8 mouse cellular contexts compared by ENCODE assay signal in genomic region chr9:50709108-50709507, GRCm38 (mm10). TPM values are rescaled to one million over a fixed set of nuclear protein-coding genes. Genes with fewer than 3 reads are reported as not detected.
DNase-seq lines count a peak whose midpoint lies in the region; ATAC-seq and TF ChIP-seq lines count a peak whose summit lies in the region.
"Had no signal": no experiment of that assay in that cellular context is flagged by ENCODE, and none has a peak within 500 bp of the region (broad histone marks: within the 10 kb centered on the region; RNA-seq: fewer than 3 reads in every experiment).

No protein-coding gene starts in this region.

- no peak overlapping the region for H3K4me2 ChIP-seq in hindbrain, embryonic 12.5 days (replicated peaks)

- H3K36me3 ChIP-seq in hindbrain, embryonic 10.5 days, result peaks cover 19% of the 10 kb centered on the region
- peaks cover 16% of the 10 kb centered on the region; the same call in 1 of the 2 replicates for H3K36me3 ChIP-seq in hindbrain, embryonic 12.5 days

- intact Hi-C loops in left cerebral cortex, postnatal 10 days (cut with DNase I), result no loop called here

- WGBS in hindbrain, embryonic 10.5 days, result 38% methylated on average over 2 of the region's 2 CpGs
- WGBS in hindbrain, embryonic 12.5 days, result 45% methylated on average over 2 of the region's 2 CpGs

- ATAC-seq in hindbrain, embryonic 12.5 days (ENCODE audit: low FRiP score), result no peak
- ATAC-seq in erythroblast, adult 5-6 weeks (replicated peaks; ENCODE audit: low FRiP score, poor library complexity, severe bottlenecking), result no peak

- H3K9me3 ChIP-seq in hindbrain, embryonic 10.5 days, result no peaks in the 10 kb centered on the region
- no peaks in the 10 kb centered on the region for H3K9me3 ChIP-seq in hindbrain, embryonic 12.5 days (replicated peaks)

- no peak for TF ChIP-seq POLR2A in cortical plate, adult 2 months (IDR thresholded peaks at IDR 0.05; ENCODE audit: extremely low read depth, insufficient read depth, low read length)

- H3K27ac ChIP-seq in hindbrain, embryonic 10.5 days, result no peak overlapping the region
- H3K27ac ChIP-seq in hindbrain, embryonic 12.5 days, result no peak overlapping the region
- H3K27ac ChIP-seq in cortical plate, adult 2 months (ENCODE audit: insufficient read depth, low read length), result no peak overlapping the region

- H3K9ac ChIP-seq in hindbrain, embryonic 12.5 days, result no peak overlapping the region

- 0 out of 2 replicates have a peak, but pooled peaks cover 3% of the 10 kb centered on the region for H3K4me1 ChIP-seq in hindbrain, embryonic 10.5 days (replicated peaks)
- H3K4me1 ChIP-seq in hindbrain, embryonic 12.5 days, result no peaks in the 10 kb centered on the region
- H3K4me1 ChIP-seq in cortical plate, adult 2 months (ENCODE audit: control insufficient read depth, insufficient read depth, low read length), result no peaks in the 10 kb centered on the region

- peak; percentile 61 for TF ChIP-seq CTCF in cortical plate, adult 2 months (IDR thresholded peaks at IDR 0.05; ENCODE audit: extremely low read depth, insufficient read depth, low read length)

- peak; percentile 48 for DNase-seq in hindbrain, embryonic 10.5 days (ENCODE audit: low spot score)
- peak; percentile 30 for DNase-seq in thymus, postnatal 14 days
- no peak for DNase-seq in thymus, postnatal 10 days (ENCODE audit: low spot score in 2 of 2)
- no peak for DNase-seq in left cerebral cortex, postnatal 10 days (ENCODE audit: extremely low spot score in 1 of 2, low spot score in 2 of 2)

- no peak overlapping the region for H3K4me3 ChIP-seq in hindbrain, embryonic 10.5 days
- H3K4me3 ChIP-seq in hindbrain, embryonic 12.5 days, result no peak overlapping the region
- no peak overlapping the region for H3K4me3 ChIP-seq in cortical plate, adult 2 months (ENCODE audit: insufficient read depth, low read length)

- no peaks in the 10 kb centered on the region for H3K27me3 ChIP-seq in hindbrain, embryonic 10.5 days (ENCODE audit: insufficient read depth, poor library complexity, severe bottlenecking)
- H3K27me3 ChIP-seq in hindbrain, embryonic 12.5 days, result no peaks in the 10 kb centered on the region

RNA-seq across cellular contexts. Expression of gene Dixdc1, which starts 30.2 kb away (rescaled TPM):
- 21.4 and 21.8 TPM in 2 replicates for polyA plus RNA-seq in hindbrain, embryonic 10.5 days (2016; fragmentation: Nextera tagmentation; extraction: Ambion mirVana)
- polyA plus RNA-seq in hindbrain, embryonic 12.5 days (2016; fragmentation: Nextera tagmentation; extraction: Ambion mirVana), result 33.7 and 35.2 TPM in 2 replicates
- polyA plus RNA-seq in cortical plate, adult 2 months (2012; rRNA removed), result 47.0 and 47.2 TPM in 2 replicates
- total RNA-seq in erythroblast, adult 5-6 weeks (2015; ENCODE audit: low replicate concordance), result not detected in 2 replicates
- total RNA-seq in erythroblast, adult 5-6 weeks (2017; ENCODE audit: low replicate concordance), result 0.68 TPM in 1 of 2 replicates, not detected in the other
- total RNA-seq in left cerebral cortex, postnatal 10 days (2021), result 10 to 100 TPM; 75.0 to 76.6 TPM
- total RNA-seq: common myeloid progenitor, adult 5-6 weeks had no signal

RNA-seq across cellular contexts. Expression of gene 2310030G06Rik, which starts 37.2 kb away (rescaled TPM):
- polyA plus RNA-seq in hindbrain, embryonic 10.5 days (2016; fragmentation: Nextera tagmentation; extraction: Ambion mirVana), result 1.5 and 2.5 TPM in 2 replicates
- polyA plus RNA-seq in hindbrain, embryonic 12.5 days (2016; fragmentation: Nextera tagmentation; extraction: Ambion mirVana), result 2.5 TPM in 2 replicates
- polyA plus RNA-seq in cortical plate, adult 2 months (2012; rRNA removed), result 2.7 and 3.7 TPM in 2 replicates
- total RNA-seq in erythroblast, adult 5-6 weeks (2015; ENCODE audit: low replicate concordance), result not detected in 2 replicates
- not detected in 2 replicates for total RNA-seq in erythroblast, adult 5-6 weeks (2017; ENCODE audit: low replicate concordance)
- total RNA-seq in left cerebral cortex, postnatal 10 days (2021), result 1 to 10 TPM; 2.0 to 2.7 TPM
- total RNA-seq: common myeloid progenitor, adult 5-6 weeks had no signal

RNA-seq across cellular contexts. Expression of gene Cryab, which starts 42.0 kb away (rescaled TPM):
- 6.6 and 7.5 TPM in 2 replicates for polyA plus RNA-seq in hindbrain, embryonic 10.5 days (2016; fragmentation: Nextera tagmentation; extraction: Ambion mirVana)
- polyA plus RNA-seq in hindbrain, embryonic 12.5 days (2016; fragmentation: Nextera tagmentation; extraction: Ambion mirVana), result 11.9 and 20.7 TPM in 2 replicates
- polyA plus RNA-seq in cortical plate, adult 2 months (2012; rRNA removed), result 267 and 331 TPM in 2 replicates
- total RNA-seq in erythroblast, adult 5-6 weeks (2015; ENCODE audit: low replicate concordance), result not detected in 2 replicates
- not detected in 2 replicates for total RNA-seq in erythroblast, adult 5-6 weeks (2017; ENCODE audit: low replicate concordance)
- 10 to 100 TPM; 67.6 to 87.4 TPM for total RNA-seq in left cerebral cortex, postnatal 10 days (2021)

RNA-seq across cellular contexts. Expression of gene Hspb2, which starts 43.0 kb away (rescaled TPM):
- 0.65 and 0.71 TPM in 2 replicates for polyA plus RNA-seq in hindbrain, embryonic 10.5 days (2016; fragmentation: Nextera tagmentation; extraction: Ambion mirVana)
- 1.7 and 6.9 TPM in 2 replicates for polyA plus RNA-seq in hindbrain, embryonic 12.5 days (2016; fragmentation: Nextera tagmentation; extraction: Ambion mirVana)
- 3.8 and 4.9 TPM in 2 replicates for polyA plus RNA-seq in cortical plate, adult 2 months (2012; rRNA removed)
- not detected in 2 replicates for total RNA-seq in erythroblast, adult 5-6 weeks (2015; ENCODE audit: low replicate concordance)
- total RNA-seq in erythroblast, adult 5-6 weeks (2017; ENCODE audit: low replicate concordance), result not detected in 2 replicates
- 1 to 10 TPM; 1.7 to 2.2 TPM for total RNA-seq in left cerebral cortex, postnatal 10 days (2021)
- total RNA-seq: common myeloid progenitor, adult 5-6 weeks had no signal

RNA-seq across cellular contexts. Expression of gene Dlat, which starts 49.5 kb away (rescaled TPM):
- polyA plus RNA-seq in hindbrain, embryonic 10.5 days (2016; fragmentation: Nextera tagmentation; extraction: Ambion mirVana), result 43.9 and 53.9 TPM in 2 replicates
- 41.5 and 54.8 TPM in 2 replicates for polyA plus RNA-seq in hindbrain, embryonic 12.5 days (2016; fragmentation: Nextera tagmentation; extraction: Ambion mirVana)
- 49.4 and 49.8 TPM in 2 replicates for polyA plus RNA-seq in cortical plate, adult 2 months (2012; rRNA removed)
- 16.7 and 19.8 TPM in 2 replicates for total RNA-seq in erythroblast, adult 5-6 weeks (2015; ENCODE audit: low replicate concordance)
- total RNA-seq in erythroblast, adult 5-6 weeks (2017; ENCODE audit: low replicate concordance), result 6.7 and 16.4 TPM in 2 replicates
- 100 to 1,000 TPM; 121 to 129 TPM for total RNA-seq in left cerebral cortex, postnatal 10 days (2021)

Comparison
In these comparisons a context has a peak if more than half of its experiments do, and no peak if none do; other contexts are left out.
1. DNase-seq: peak in hindbrain, embryonic 10.5 days (single experiment) and thymus, postnatal 14 days (single experiment); none in thymus, postnatal 10 days (0 of 2) and left cerebral cortex, postnatal 10 days (0 of 2).
2. RNA of gene Cryab, which starts 42.0 kb away (polyA plus RNA-seq): 267 to 331 TPM in cortical plate, adult 2 months; 11.9 to 20.7 TPM in hindbrain, embryonic 12.5 days and 6.6 to 7.5 TPM in hindbrain, embryonic 10.5 days; every median in the first group is over 10 times any median in the second.